Mouse (Mus musculus) v-Abl transformed pro-B cells (cell line): ENCODE results near the gene Celsr2.

Source experiments
- in situ Hi-C, 2 experiments: fragments of 400-800 bp; cut with MboI; formaldehyde crosslinking; loops; one replicate each; pipeline ENCODE4 v1.15.1; 2025; ENCODE audit not compliant: unreplicated experiment in 2 of 2

The Celsr2 gene

GRCm38 (mm10) chr3:108383485-108384354 lies 31.6 kb downstream of the Celsr2 start, which contains the start of gene Psrc1:
TSS of gene Psrc1 (plus strand) at chr3:108383839.
- in situ Hi-C loops = loop anchor here in 1 of 2 experiments (5.0 kb wide), 1 partner anchor 176 kb away; no protein-coding TSS in a partner anchor

DNA sequence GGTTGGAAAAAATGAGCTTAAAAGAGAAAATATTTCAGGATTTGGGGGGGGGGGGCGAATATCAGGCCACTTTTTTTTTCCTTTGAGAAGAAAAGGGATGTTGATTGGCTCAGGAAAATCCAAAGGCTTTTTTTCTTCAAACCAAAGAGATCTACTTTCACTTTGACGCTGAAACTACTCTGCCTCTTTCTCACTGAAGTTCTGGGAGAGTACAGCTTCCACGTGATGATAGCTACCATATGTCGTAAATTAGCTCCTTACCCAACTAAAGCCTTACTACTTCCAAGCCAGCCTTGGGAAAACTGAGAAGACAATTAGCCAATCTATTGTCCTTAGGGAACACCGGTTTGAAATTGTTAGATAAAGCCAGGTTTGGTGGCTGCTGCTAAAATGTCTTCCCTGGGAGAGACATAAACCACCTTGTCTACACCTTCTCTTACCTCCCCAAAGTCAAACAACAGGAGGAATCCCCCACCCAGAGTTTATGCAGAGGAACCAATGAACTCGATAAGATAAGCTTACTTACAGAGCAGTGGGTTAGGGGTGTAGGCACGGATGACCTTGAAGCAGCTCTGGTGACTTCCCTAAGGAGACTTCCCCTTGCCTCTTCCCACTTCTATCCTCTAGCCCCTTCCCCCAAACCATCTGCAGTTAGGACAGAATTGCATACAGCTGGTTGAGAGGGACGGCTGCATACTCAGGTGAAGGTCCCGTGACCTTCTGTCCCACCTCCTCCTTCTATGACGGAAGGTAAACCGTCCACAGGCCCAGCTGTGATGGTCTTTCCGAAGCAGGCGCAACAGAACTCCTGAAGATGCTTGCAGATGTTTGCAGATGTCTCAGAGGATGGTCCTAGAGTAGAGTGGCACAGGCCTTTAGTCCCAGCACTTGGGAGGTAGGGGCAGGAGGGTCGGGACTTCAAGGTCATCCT lies 33.1 kb downstream of the Celsr2 start:
- in situ Hi-C loops = loop anchor here in 1 of 2 experiments (5.0 kb wide), 1 partner anchor 175 kb away; no protein-coding TSS in a partner anchor

GRCm38 (mm10) chr3:108380695-108381094 lies 34.7 kb downstream of the Celsr2 start:
- in situ Hi-C loops = loop anchor here in 1 of 2 experiments (5.0 kb wide), 1 partner anchor 173 kb away; no protein-coding TSS in a partner anchor

DNA sequence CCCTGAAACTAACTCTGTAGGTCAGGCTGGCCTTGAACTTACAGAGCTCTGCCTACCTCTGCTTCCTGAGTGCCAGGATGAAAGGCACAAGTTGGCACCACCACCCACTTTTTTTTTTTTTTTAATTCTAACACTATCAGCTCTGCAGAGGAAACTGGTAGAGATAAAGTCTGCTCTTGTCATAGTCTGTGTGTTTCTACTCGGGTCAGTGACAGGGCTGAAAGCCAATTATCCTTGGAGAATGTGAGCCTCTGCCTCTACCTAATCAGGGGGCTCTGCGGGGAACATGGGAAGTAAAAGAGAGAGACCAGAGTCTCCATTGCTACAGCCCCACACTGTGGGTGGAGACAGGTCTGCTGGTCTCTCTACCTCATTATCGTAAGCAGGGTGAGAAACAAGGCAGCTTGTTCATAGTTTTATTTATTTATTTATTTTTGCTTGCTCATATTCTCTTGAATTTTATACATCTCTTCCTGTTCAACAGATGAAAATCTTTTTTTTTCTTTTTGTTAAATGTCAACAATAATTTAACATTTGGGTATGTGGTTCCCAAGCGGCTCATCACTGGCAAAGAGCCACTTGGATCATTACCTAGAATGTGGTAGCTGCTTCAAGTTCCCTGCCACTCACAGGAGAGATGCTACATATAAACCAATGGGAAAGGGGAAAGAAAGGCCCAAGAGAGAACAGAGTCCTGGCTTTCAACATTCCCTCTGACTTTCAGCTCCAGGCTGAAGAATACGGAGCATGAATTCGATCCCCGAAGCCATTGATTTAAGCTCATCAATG lies 36.3 kb downstream of the Celsr2 start:
- in situ Hi-C loops = no loop called here

GRCm38 (mm10) chr3:108372691-108373090 lies 42.7 kb downstream of the Celsr2 start:
- in situ Hi-C loops = no loop called here

DNA sequence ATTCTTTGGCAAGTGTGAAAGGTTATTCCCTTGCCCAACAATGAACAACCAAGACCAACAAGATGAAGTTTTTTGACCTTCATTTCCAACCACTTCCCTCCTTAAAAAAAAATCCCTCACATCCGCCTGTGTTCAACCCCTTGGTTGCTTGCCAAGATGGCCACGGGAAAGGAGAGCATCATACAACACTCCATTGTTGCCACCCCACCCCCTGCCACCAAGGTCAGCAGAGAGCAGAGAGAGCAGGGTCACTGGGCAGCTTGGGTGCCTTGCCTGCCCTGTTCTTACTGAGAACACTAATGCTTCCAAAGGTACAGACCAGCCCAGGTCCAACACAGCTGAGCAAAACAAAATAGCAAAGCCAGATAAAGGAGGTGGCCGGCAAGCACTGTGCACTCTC lies 43.1 kb downstream of the Celsr2 start:
- in situ Hi-C loops = no loop called here

GRCm38 (mm10) chr3:108368721-108369120 lies 46.6 kb downstream of the Celsr2 start:
- in situ Hi-C loops = no loop called here

DNA sequence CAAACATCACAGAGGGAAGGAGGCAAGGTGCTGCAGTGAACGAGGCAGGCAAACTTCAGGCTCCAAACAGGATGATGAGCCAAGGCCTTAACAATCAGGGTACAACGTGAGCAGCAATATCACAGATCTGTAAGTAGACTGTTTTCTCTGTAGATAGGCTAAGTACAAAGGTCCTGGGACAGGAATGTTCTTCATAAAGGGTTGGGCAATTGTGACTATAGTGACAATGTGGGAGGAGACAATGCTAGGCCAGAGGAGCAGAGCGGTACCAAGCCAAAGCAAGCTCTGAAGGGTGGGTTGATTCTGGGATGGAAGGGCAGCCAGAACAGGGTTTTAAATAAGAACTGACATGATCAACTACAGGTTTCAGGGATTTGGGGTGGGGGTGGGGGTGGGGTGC lies 47.5 kb downstream of the Celsr2 start:
- in situ Hi-C loops = no loop called here

GRCm38 (mm10) chr3:108367173-108367572 lies 48.2 kb downstream of the Celsr2 start:
- in situ Hi-C loops = no loop called here

DNA sequence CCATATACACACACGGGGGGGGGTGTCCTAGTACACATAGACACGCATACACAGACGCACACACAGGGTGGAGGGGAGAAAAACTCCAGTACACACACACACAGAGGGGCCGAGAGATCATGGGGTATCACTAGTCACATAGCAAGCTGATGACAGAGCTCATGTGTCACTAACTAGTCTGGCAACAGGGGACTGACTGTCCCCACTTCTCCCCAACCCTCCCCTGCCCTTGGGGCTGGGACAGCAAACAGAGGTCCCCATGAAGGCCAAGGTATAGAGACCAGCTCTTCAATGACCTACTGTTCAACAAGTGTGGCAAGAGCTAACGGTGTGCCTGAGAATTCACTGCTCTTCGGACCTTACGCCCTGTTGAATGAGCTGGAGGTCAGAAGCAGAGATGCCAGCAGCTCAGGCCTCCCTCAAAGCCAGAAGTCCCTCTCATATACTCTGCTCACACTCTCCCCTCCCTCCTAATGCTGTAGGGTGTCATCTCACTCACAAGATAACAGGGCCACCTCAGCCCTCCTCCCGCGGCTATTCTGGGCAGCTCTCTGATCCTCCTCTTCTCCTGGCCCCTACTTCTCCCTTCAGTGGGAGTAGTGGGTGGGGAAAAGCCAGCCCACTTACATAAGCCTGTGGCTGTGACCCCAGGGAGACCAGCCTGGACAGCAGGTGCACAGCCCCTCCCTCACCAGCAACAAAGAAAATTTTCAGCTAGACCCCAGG lies 50.9 kb downstream of the Celsr2 start, which contains the start of gene Mybphl:
Gene Mybphl, plus strand, starts transcription at position 642 of the 726 bp plus-strand sequence.
- in situ Hi-C loops = no loop called here

DNA sequence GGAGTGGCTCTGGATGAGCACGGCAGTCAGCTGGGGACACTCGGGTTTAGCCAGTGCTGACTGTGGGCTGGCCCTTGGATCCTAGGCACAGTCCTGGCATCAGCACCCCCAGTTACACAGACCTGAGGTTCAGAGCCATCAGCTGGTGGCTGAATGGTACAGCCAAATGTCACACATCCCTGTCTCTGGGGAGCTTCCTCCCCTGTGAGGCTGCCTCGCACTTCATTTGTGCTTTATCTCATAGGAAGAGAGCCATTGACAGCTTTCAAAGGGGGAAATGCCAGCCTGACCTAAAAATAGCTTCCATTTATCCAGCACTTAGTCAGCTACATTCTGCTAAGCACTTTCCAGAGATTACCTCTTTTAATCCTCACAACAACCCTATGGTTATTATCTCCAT lies 51.7 kb downstream of the Celsr2 start:
- in situ Hi-C loops = no loop called here

- in situ Hi-C loops = no loop called here
These were observed 54.5 kb downstream of the Celsr2 start for GRCm38 (mm10) chr3:108360894-108361293.

DNA sequence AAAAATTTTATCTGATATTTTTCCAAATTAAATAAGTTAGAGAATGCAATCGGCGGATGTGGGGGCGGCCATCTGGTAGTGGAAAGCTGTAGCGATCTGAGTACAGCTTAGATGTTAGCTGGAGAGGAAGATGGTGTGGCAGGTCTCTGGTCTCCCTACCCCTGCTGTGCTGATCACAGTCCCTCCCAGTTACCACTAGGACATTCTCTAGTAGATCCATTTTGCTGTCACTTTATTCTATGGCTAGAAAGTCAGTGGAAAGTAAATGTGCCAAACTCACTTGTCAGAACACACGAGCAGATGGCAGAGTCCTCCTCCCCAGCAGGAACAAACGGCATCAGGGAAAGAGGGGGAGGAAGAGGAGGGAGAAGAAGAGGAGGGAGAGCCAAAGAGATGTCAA lies 56.9 kb downstream of the Celsr2 start:
- in situ Hi-C loops = no loop called here

- in situ Hi-C loops = no loop called here
These were observed 58.3 kb downstream of the Celsr2 start for GRCm38 (mm10) chr3:108357051-108357450.

DNA sequence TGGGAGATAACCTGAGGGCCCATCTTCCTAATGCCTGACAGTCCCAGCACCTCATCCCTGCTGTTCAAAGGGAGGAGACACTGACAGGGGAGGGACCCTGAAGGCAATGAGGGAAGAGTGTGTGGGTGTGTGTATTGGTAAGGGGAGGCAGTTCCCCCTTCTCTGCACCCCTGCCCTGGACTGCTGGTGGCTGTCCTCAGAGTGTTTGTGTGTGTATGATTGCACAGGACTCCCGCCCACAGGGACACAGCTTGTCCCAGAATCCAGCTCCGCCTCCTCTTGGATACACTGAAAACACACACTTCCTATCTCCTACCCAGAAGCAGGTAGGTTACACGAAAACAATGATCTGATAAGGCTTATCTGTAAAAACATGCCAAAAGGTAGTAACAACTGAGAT lies 60.1 kb downstream of the Celsr2 start:
- in situ Hi-C loops = no loop called here

DNA sequence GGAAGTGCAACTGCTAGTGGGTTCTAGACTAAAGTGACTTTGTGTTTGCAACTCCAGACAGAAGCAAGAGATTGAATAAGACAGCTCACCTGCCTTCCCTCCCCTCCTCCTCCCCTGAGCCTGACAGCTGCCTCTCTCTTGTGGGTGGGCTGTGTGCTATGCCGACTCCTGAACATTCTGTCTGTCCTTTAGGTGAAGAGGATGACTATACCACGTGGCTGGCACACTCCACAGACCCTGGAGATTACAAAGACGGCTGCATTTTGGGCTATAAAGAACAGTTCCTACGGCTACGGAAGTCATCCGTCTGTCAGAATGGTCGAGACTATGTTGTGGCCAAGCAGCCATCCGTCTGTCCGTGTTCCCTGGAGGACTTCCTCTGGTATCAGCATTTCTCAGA lies 67.0 kb downstream of the Celsr2 start:
- in situ Hi-C loops = no loop called here

- in situ Hi-C loops = no loop called here
These were observed 69.5 kb downstream of the Celsr2 start for GRCm38 (mm10) chr3:108345855-108346254.

- in situ Hi-C loops = no loop called here
These were observed 73.2 kb downstream of the Celsr2 start for GRCm38 (mm10) chr3:108342185-108342584.

DNA sequence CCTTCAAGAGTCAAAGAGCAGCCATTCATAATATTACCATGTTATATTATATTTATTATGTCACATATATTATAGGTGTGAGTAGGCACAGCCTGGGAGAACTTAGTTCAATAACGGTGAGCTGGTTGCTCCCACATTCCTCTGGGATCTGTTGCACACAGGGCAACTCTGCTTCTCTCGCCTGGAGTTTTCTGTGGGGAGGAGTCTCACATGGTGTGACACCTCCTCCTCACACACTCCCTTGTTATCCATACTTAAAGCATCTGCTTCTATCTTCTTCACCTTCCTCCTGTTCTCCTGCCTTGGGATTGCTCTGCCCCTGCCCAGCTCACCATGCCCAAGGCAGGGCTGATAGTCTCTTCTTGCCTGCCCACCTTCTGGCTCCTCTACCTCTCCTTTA lies 74.3 kb downstream of the Celsr2 start:
- in situ Hi-C loops = no loop called here
